Mouse (Mus musculus): ENCODE measurements around the gene Ucn.

Ucn gene

DNA sequence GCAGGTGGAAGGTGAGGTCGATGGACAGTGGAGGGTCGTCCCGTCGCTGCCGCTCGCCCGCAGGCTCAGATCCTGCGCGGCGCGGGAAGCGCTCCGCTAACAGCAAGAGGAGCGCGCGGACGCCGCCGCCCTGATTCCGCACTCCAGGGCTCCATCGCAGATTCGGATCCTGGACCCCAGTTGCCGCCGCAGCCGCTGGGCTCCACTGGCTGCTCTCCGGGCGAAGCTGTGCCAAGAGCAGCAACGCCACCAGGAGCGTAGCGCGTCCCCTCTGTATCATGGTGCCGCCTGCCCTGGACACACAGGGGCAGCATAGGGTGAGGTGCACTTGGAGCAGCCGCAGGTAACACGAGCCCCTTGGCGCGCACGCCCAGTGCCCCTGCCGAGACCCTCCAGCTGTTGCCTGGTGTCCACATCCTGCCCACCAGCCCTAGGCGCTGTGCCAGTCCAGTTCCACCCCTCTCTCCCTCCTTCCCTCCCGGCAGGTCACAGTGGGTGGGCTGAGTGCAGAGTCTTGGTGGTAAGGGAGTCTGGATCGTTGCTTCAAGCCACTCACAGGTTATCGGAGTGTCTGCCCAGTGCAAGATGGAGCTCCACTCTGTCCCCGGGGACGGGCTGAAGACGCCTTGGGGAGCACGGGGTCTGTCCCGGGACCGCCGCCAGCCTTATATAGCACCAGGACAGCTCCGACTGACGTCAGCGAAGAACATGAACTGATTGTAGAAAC lies at the start of gene Ucn:
Ucn (minus strand) TSS at position 589 of the 727 bp plus-strand sequence.
- DNase-seq (ENCODE audit: low spot score in 2 of 2): no peak

DNA sequence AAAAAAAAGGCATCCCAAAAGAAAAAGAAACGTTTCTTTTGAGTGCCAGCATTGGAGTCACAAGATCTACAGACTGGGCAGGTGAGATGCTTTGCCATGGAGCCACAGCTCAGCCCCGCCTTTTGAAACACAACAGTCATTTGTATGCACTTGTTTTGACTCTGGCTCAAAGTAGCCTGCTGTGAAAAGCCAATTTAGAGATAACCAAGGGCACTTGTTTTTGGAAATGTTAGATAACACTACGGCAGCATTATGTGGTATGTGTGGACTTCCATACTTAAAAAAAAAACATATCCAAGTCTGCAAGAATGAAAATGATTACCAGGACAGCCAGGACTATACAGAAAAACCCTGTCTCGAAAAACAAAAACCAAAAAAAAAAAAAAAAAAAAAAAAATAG lies 45.0 kb upstream of the Ucn start:
- DNase-seq (ENCODE audit: low spot score in 2 of 2): no peak

DNA sequence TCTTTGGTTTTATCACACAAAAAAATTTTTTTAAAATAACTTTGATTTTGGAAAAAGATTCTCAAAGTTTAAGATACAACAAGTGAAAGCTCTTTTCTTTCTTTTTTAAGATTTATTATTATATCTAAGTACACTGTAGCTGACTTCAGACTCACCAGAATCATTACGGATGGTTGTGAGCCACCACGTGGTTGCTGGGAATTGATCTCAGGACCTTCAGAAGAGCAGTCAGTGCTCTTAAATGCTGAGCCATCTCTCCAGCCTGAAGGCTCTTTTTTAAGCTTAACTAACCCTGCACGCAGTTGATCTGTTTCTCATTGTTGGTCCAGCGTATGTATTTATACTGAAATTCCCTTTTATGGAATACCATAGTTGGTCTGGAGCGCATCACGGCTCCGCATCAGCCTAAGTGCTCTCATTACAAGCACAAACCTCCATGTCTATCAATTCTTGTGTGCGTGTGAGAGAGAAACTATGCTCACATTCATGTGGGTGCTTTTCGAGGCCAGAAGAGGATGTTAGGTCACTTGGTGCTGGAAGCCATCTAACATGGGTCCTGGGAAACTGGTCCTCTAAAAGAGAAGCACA lies 42.6 kb upstream of the Ucn start:
- no peak for DNase-seq (ENCODE audit: low spot score in 2 of 2)

DNA sequence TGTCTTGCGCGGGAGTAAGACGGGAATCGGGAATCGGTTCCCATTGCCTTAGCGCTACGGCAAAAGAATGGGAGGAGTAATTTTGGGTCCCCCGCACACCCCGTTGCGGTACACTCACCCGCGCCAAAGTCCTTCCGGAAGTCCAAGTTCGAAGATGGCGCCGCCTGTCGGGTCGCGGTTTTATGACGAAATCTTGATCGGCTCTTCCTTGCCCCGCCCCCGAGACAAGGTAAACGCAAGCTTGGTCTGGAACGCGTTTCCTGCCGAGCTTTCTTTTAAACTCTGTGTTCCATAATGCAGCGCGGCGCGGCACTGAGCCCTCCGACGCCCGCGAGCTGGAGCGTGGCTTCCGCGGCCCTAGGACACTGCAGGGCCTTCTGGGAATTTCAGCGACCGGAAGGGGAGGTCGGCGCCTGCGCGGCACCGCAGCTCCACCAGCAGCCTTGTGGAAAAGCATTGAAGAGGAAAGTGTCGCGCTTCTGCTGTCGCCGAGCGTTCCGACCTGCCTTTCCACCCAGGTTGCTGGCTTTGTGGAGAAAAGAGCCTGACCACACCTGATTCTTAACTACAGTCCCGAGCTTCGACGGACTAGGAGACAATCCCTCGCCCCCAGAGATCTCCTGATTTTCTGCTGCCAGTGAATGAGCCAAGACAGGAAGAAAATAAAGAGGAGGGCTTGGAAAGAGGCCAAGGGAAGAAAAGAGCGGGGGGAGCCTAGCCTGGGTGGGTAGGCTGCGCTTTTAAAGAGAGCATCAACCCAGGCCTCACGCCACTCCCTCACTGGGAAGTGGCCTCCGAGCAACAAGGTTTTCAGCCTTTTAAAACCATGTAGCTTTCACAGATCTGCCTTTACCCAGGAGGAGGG lies 41.4 kb upstream of the Ucn start, which contains the start of the genes Gm29609 and Gtf3c2:
Gm29609 (minus strand) TSS at position 146 of the 865 bp plus-strand sequence.
Gtf3c2 (minus strand) TSS at position 379 of the 865 bp plus-strand sequence.
- peak; percentile 93 to 95 for DNase-seq (ENCODE audit: low spot score in 2 of 2)

DNA sequence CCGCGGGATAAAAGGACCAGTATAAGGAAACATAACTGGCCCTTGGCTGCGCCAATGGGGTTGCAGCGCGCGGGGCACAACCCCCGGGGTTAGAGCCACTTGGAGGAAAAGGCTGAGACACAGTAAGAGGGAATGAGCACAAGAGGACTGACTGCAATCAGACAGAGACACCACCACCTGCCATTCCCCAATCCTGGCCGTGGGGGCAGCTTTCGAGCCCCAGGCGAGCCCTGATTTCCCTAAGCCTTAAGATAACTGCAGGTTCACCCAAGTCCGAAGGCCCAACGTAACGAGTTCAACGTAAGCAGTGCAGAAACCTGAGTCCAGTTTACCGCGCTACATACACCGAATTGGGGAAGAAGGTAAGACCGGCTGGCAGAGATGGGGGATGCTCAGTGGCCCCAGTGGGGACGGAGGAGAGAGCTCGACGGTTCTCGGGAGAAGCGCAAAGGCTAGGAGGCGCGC lies 40.7 kb upstream of the Ucn start:
- DNase-seq (ENCODE audit: low spot score in 2 of 2): no peak

DNA sequence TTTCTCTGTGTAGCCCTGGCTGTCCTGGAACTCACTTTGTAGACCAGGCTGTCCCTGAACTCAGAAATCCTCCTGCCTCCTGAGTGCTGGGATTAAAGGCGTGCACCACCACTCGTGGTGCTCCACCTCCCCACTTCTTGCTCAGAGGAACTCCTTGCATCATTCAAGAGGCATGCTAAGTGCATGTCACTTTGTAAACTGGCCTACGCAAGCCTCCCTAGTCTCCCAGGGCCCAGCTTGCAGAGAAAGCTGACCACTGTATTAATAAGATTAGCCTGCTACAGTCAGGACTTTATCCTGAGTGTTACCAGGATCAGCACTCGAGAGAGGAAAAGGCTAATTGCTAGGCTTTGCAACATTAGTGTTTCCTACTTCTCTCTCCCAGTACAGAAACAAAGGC lies 30.0 kb upstream of the Ucn start:
- DNase-seq (ENCODE audit: low spot score in 2 of 2): no peak

DNA sequence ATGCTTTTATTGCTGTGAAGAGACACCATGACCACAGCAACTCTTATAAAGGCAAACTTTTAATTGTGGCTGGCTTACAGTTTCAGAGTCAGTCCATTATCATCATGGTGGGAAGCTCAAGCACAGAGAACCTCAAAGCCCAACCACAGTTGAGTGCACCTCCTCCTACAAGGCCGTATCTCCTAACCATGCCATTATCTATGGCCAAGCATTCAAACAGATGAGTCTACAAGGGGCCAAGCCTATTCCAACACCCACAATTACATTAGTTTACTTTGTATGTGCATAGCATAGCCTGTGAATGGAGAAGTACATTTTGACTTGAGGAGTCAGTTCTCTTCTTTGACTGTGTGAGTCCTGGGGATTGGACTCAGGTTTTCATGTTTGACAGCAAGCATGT lies 26.2 kb upstream of the Ucn start:
- no peak for DNase-seq (ENCODE audit: low spot score in 2 of 2)

DNA sequence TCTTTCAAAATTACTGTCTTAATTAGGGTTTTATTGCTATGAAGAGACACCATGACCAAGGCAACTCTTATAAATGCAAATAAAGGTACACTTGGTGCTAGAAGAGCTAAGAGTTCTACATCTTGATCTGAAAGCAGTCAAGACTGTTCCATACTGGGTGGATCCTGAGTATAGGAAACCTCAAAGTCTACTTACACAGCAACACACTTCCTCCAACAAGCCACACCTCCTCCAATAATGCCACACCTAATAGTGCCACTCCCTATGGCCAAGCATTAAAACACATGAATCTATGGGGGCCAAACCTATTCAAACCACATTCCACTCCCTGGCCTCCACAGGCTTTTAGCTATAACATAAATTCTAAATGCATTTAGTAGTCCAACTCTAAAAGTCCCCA lies 23.8 kb upstream of the Ucn start:
- DNase-seq (ENCODE audit: low spot score in 2 of 2): no peak

DNA sequence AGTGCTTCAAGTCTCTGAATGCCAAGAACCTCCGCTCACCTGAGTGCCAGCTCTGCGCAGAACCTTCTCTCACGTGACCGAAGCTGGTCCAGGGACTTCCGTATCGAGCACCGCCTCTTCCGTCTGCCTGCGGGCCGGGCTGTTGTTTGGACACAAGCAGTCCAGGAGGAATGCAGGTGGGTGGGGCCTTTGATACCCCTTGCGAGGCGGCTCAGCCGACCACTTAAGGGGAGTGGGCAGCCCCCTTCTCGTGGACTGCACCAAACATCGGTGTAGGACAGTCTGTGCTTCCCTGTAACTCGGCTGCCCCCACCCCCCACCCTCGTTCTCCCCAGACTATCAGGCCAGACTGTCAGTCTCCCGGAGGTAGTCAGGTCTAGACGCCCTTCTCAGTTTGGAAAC lies 15.5 kb upstream of the Ucn start, which contains the start of gene Mpv17:
Mpv17 (minus strand) TSS at position 100 of the 402 bp plus-strand sequence.
- DNase-seq (ENCODE audit: low spot score in 2 of 2): peak; percentile 78 to 84

DNA sequence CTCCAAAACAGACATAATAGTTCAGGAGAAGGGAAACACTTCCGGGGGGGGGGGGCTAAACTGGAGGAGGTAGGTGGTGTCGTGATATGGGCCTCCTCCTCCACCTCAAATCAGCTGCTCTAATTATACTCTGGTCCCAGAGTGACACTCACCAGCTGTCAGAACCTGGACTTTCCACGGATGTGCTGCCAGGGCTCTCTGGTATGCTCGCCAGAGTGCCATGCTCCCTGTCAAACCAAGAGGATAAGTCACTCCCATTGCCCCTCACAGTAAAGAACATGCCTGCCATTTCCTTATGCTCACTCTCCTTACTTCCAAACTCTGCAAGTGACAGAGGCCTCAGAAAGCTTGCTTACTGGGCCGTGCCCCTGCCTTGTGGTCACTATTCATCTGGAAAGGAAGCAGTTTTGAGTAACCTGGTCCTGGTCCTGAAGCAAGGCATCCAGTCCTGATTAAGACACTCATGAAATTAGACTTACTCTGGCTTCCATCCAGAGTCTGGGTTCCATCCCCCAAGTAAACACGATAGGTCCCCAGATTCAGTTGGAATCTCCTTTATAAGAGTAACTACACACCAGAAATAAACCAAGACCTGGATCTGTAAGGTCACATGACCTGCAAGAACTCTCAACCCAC lies 15.0 kb upstream of the Ucn start:
- no peak for DNase-seq (ENCODE audit: low spot score in 2 of 2)

DNA sequence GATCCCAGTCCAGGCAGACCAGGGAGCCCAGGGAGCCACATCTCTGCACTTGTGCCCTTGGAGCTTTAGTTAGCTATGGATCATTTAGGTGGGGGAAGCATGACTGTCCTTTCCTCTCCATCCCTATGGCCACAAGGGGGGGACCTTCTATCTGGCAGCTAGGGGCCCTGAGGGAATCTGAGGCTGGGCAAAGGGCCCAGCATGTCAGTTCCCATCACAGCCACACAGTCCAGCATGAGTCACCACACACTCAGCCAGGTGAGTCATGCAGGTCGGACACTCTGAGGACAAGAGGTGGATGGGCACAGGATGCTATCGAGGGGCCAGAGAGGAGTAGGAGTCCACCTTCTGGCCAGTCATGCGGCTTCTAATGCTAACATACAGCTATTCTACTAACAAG lies 13.1 kb upstream of the Ucn start:
- DNase-seq (ENCODE audit: low spot score in 2 of 2): no peak

DNA sequence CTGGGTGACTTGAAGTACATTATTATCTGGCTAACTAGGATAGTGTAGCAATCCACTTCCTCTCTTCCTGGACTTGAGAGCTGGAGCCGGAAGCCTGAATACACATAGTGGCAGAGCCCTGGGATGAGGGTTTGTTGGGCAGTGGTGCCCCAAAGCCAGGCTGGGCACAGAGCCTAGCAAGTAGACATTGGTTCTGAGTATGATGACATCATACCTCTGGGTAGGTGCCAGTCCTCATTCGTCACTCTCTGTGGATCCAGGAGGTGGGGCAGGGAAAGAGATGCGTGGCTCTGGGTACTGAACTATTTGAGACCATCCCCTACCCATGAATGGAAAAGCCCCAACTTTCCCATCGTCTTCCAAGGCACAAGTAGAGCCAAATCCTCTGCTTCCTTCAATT lies 11.2 kb upstream of the Ucn start:
- DNase-seq (ENCODE audit: low spot score in 2 of 2): no peak

DNA sequence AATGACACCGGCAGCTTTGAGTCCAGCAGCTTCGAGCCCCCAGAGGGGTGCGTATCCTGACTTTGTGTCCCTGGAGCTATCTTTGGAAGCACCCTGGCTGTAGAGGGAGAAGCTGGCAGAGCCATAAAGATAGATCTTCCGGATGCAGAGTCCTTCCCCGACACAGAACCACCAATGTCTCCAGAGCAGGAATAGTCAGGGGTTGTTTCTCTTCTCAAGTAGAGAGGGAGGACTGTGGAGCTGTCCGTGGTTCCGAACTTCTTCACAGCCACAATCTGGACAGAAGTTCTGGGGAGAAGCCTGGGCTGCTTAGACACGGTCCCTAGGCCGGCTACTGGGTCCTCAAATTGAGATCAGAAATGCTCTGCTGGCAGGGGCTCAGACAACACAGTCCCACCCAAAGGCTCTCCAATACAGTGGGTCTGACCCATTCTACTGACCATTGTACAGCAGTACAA lies 368 bp upstream of the Ucn start:
- DNase-seq (ENCODE audit: low spot score in 2 of 2): no peak

DNA sequence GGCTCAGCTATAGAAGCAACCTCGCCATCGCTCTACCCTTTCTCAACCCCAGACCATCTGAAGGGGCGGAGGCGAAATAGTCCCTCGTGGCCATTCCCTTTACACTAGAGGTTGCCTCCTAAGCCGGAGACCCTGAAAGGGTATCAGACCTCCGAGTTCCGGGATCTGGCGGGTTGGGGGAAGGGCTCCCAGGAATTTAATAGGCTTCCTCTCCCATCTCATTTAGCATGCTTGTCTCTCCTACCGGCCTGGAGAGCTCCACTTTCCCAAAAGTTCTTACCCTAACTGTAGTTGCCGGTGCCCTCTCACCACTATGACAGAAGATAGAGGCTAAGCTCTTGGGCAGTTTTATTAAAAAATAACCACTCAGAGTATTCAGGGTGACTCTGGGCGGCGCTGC lies 971 bp downstream of the Ucn start:
- DNase-seq (ENCODE audit: low spot score in 2 of 2): no peak

DNA sequence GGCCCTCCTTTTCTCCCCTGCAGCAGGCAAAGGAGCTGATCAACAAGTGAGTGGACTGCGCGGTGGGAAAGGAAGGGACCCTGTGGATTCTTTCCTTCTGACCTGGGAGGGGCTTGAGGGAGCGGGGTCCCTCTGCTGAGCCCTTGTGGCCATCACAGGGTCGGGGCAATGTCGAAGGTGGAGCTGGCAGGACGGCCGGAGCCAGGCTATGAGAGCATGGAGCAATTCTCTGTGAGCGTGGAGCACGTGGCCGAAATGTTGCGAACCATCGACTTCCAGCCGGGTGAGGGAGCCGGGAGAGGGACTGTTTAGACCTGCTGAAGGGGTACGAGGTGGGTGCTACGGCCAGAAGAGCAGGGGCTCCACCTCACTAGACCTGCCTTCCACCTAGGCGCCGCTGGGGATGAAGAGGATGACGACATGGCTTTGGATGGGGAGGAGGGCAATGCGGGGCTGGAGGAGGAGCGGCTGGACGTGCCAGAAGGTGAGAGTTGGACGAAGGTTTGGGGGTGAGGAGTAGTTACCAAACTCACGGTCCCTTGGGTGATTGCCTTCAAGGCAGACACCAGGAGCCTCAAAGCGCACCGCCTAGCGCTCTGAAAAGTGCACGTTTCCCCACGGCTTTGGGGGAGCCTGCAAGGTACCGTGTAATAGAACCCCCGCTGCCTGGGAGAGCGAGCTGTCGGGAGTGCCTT lies 1.8 kb downstream of the Ucn start:
- no peak for DNase-seq (ENCODE audit: low spot score in 2 of 2)

DNA sequence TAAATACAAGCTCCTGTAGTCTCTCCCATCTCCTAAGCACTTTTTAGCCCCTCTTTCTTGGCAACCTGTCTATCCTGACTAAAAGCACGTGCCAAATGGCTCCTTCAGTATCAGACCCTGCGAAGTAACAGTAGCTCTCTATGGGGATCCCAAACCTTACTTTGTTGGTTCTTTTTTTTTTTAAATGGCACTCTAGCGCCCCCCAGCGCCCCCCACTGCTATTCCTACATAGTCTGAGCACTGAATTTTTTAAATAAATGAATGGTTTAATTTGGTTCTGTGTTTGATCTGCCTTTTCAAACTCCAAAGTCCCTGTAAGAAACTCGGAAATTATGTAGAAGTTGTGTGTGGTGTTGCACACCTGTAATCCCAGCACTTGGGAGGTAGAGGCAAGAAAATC lies 12.6 kb downstream of the Ucn start:
- no peak for DNase-seq (ENCODE audit: low spot score in 2 of 2)

DNA sequence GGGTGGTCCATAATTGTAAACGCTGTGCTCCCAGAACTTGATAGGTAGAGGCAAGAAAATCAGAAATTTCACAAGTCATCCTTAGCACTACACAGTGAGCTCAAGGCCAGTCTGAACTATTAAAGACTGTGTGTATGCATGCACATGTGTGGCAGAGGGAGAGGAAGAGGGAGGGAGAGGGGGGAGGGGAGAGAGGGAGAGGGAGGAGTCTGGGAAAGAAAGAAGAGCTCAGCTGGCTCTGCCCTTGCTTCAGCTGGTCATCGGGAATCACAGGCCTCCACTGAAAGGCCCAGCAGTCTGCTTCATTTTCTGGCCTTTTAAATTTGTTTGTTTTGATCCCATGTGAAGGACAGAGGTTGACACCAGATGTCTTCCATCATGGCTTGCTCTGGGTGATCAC lies 15.1 kb downstream of the Ucn start:
- no peak for DNase-seq (ENCODE audit: low spot score in 2 of 2)

DNA sequence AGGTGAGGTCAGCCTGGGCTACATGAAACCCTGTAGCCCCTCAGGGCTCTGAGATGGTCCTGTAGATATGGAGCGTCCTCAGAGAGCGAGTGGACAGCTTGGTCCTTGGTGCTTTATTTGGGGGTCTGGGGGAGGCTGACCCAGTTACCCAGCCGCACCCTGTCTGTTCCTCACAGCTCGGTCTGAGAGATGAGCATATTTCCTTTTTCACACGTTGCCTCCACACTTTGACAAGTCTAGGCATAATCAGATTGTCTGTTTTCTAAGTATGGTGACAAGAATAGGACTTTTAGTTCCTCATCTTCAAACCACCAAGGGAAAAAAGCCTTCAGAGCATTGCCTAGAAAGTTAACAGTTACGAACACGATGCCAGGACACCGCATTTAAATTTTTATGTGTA lies 17.5 kb downstream of the Ucn start:
- no peak for DNase-seq (ENCODE audit: low spot score in 2 of 2)

DNA sequence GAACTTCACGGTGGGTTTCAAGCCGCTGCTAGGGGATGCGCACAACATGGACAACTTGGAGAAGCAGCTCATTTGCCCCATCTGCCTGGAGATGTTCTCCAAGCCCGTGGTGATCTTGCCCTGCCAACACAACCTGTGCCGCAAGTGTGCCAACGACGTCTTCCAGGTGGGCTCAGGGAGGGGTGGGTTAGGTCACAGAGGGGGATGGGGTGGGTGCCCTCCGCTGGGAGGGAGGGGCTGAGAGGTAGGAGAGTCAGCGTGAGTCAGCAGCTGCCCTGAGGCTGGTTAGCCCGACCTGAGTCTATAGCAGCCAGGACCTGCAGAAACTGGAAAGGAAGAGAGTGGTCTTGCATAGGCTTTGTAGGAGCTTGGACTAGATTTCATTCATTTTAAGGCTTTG lies 21.7 kb downstream of the Ucn start:
- DNase-seq (ENCODE audit: low spot score in 2 of 2): no peak

DNA sequence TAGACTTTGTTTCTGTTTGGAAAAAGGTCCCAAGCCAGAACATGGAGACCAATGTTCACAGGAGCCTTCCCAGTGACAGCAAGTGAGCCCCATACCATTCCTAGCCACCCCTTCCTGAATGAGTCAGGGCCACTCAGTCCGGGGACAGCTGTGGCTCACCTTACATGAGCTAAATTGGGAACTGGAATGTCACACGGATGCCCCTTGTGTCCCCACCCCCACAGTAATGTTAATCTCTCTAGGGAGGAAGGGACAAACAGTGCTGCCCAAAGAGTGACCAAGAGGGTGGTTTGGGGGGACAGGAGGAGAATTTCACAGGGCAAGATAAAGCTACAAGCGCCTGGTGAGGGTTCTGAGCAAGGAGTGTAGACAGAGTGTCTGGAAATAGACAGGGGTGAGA lies 22.3 kb downstream of the Ucn start, which contains the start of gene Trim54:
Trim54 (plus strand) TSS at position 359 of the 400 bp plus-strand sequence.
- no peak for DNase-seq (ENCODE audit: low spot score in 2 of 2)

DNA sequence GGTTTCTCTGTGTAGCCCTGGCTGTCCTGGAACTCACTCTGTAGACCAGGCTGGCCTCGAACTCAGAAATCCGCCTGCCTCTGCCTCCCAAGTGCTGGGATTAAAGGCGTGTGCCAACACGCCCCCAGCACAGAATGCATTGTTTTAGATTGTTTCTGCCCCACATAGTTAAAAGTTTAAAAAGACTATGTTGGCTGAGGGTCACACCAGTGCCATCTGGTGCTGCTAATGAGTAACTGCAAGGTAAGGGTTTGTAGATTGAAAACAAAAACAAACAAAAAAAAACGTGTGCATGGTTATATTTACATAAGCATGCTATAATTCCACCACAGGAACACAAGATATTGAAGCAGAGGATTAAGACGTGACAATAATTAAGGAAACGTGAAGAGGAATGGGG lies 27.8 kb downstream of the Ucn start:
- no peak for DNase-seq (ENCODE audit: low spot score in 2 of 2)

Measured in spleen, postnatal 36 days (tissue).